Mouse (Mus musculus): ENCODE data around the gene Asgr1.
"Not testable (repeated sequence)": the region's sequence is repeated elsewhere in the genome, so short reads cannot be mapped to it uniquely, and the experiment has no call there.

The Asgr1 gene

GRCm38 (mm10) chr11:70066701-70067100 is 12.8 kb downstream of the Asgr1 start:
- no peak for DNase-seq (ENCODE audit: low read depth, low spot score)

- DNase-seq (ENCODE audit: low read depth, low spot score) = no peak
These were observed 14.4 kb downstream of the Asgr1 start for GRCm38 (mm10) chr11:70068245-70068644.

GRCm38 (mm10) chr11:70070057-70070456 is 16.2 kb downstream of the Asgr1 start:
- no peak for DNase-seq (ENCODE audit: low read depth, low spot score)

GRCm38 (mm10) chr11:70070603-70071002 is 16.7 kb downstream of the Asgr1 start:
- DNase-seq (ENCODE audit: low read depth, low spot score) = not testable (repeated sequence)

- peak; percentile 52 for DNase-seq (ENCODE audit: low read depth, low spot score)
These were observed 20.6 kb downstream of the Asgr1 start for GRCm38 (mm10) chr11:70074379-70075071.

- DNase-seq (ENCODE audit: low read depth, low spot score) = no peak
These were observed 21.7 kb downstream of the Asgr1 start for GRCm38 (mm10) chr11:70075581-70075980.

GRCm38 (mm10) chr11:70077441-70077840 is 23.6 kb downstream of the Asgr1 start:
- no peak for DNase-seq (ENCODE audit: low read depth, low spot score)

- no peak for DNase-seq (ENCODE audit: low read depth, low spot score)
These were observed 25.3 kb downstream of the Asgr1 start for GRCm38 (mm10) chr11:70079175-70079574.

GRCm38 (mm10) chr11:70079928-70080327 is 26.0 kb downstream of the Asgr1 start:
- no peak for DNase-seq (ENCODE audit: low read depth, low spot score)

GRCm38 (mm10) chr11:70080803-70081590 is 27.1 kb downstream of the Asgr1 start:
- DNase-seq (ENCODE audit: low read depth, low spot score) = no peak

GRCm38 (mm10) chr11:70084563-70084962 is 30.7 kb downstream of the Asgr1 start:
- DNase-seq (ENCODE audit: low read depth, low spot score) = no peak

GRCm38 (mm10) chr11:70091986-70092783 is 38.3 kb downstream of the Asgr1 start, which contains the start of gene Asgr2:
Asgr2 (plus strand) TSS chr11:70092644.
- no peak for DNase-seq (ENCODE audit: low read depth, low spot score)

- no peak for DNase-seq (ENCODE audit: low read depth, low spot score)
These were observed 43.5 kb downstream of the Asgr1 start for GRCm38 (mm10) chr11:70097396-70097795.

GRCm38 (mm10) chr11:70099102-70099501 is 45.2 kb downstream of the Asgr1 start:
- DNase-seq (ENCODE audit: low read depth, low spot score) = no peak

GRCm38 (mm10) chr11:70099809-70100208 is 45.9 kb downstream of the Asgr1 start:
- no peak for DNase-seq (ENCODE audit: low read depth, low spot score)

- DNase-seq (ENCODE audit: low read depth, low spot score) = no peak
These were observed 49.9 kb downstream of the Asgr1 start for GRCm38 (mm10) chr11:70103701-70104315.

GRCm38 (mm10) chr11:70107085-70107484 is 53.2 kb downstream of the Asgr1 start:
- DNase-seq (ENCODE audit: low read depth, low spot score) = no peak
